ENCODE assay signal across 13 mouse cellular contexts in the genomic region with DNA sequence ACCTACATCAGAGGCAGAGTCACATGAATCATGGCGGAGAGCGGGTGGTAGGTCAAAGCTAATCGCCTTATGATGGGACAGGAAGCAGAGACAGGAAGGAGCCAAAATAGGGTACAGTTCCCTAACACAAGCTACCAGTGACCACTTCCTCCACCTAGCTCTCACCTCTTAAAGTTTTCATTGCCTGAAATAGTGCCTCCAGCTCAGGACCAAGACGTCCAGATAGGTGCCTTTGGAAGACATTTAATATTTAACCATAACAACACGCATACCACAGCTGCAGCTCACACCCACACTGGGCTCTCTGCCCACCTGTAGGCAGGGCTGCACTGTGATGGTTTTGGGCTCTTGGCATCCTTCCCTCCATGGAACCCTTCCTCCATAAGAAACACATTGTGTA. TPM values are rescaled to one million over a fixed set of nuclear protein-coding genes. Genes with fewer than 3 reads are reported as not detected.
DNase-seq lines count a peak whose midpoint lies in the region; ATAC-seq and TF ChIP-seq lines count a peak whose summit lies in the region.
"Had no signal": no experiment of that assay in that cellular context is flagged by ENCODE, and none has a peak within 500 bp of the region (broad histone marks: within the 10 kb centered on the region; RNA-seq: fewer than 3 reads in every experiment).

No protein-coding gene starts in this region.

- H3K9me3 ChIP-seq in kidney, embryonic 16.5 days (ENCODE audit: low read length) = no peaks in the 10 kb centered on the region
- H3K9me3 ChIP-seq: heart, embryonic 13.5 days; hindbrain, embryonic 15.5 days; limb, embryonic 12.5 days had no signal

- H3K27me3 ChIP-seq in kidney, embryonic 16.5 days (ENCODE audit: insufficient read depth, low read length) = no peaks in the 10 kb centered on the region
- no peaks in the 10 kb centered on the region for H3K27me3 ChIP-seq in heart, adult 2 months (ENCODE audit: control insufficient read depth, insufficient read depth, low read length)
- H3K27me3 ChIP-seq: heart, embryonic 13.5 days; hindbrain, embryonic 15.5 days; limb, embryonic 12.5 days had no signal

- H3K4me2 ChIP-seq in kidney, embryonic 16.5 days (replicated peaks; ENCODE audit: low read depth, low read length) = no peak overlapping the region
- H3K4me2 ChIP-seq: heart, embryonic 13.5 days; hindbrain, embryonic 15.5 days; limb, embryonic 12.5 days had no signal

- 65% methylated on average over 5 of the region's 5 CpGs for WGBS in kidney, embryonic 16.5 days
- WGBS in large intestine, adult 2 months = 18% methylated on average over 5 of the region's 5 CpGs
- 41% methylated on average over 5 of the region's 5 CpGs for WGBS in heart, adult 2 months

- no peaks in the 10 kb centered on the region for H3K4me1 ChIP-seq in kidney, embryonic 16.5 days (ENCODE audit: insufficient read depth, low read length)
- H3K4me1 ChIP-seq in heart, adult 2 months (ENCODE audit: control insufficient read depth, insufficient read depth, low read length) = no peaks in the 10 kb centered on the region
- H3K4me1 ChIP-seq: heart, embryonic 13.5 days; hindbrain, embryonic 15.5 days; limb, embryonic 12.5 days had no signal

- TF ChIP-seq EP300 in heart, adult 2 months (IDR thresholded peaks at IDR 0.05; ENCODE audit: insufficient read depth, low read depth, low read length) = no peak

- no peak overlapping the region for H3K27ac ChIP-seq in kidney, embryonic 16.5 days (ENCODE audit: low read length)
- no peak overlapping the region for H3K27ac ChIP-seq in heart, adult 2 months
- H3K27ac ChIP-seq: heart, embryonic 13.5 days; hindbrain, embryonic 15.5 days; limb, embryonic 12.5 days had no signal

- H3K79me2 ChIP-seq in heart, adult 2 months (replicated peaks; ENCODE audit: control insufficient read depth, insufficient read depth, low read length) = no peaks in the 10 kb centered on the region

- intact Hi-C loops in heart, adult 2 months (cut with DNase I) = no loop called here

- no peaks in the 10 kb centered on the region for H3K36me3 ChIP-seq in kidney, embryonic 16.5 days (ENCODE audit: insufficient read depth, low read length)
- no peaks in the 10 kb centered on the region for H3K36me3 ChIP-seq in heart, adult 2 months (ENCODE audit: control insufficient read depth, insufficient read depth, low read length)
- H3K36me3 ChIP-seq: heart, embryonic 13.5 days; hindbrain, embryonic 15.5 days; limb, embryonic 12.5 days had no signal

- no peak for ATAC-seq in kidney, embryonic 16.5 days (ENCODE audit: low FRiP score, low TSS enrichment)
- peak; percentile 67 for ATAC-seq in common myeloid progenitor, adult 5-6 weeks (replicated peaks; ENCODE audit: low read depth, poor library complexity, severe bottlenecking)

- no peak overlapping the region for H3K9ac ChIP-seq in kidney, embryonic 16.5 days (replicated peaks; ENCODE audit: low read length)
- no peak overlapping the region for H3K9ac ChIP-seq in heart, adult 2 months (ENCODE audit: low read depth, low read length)
- H3K9ac ChIP-seq: heart, embryonic 13.5 days; hindbrain, embryonic 15.5 days; limb, embryonic 12.5 days had no signal

- no peak overlapping the region for H3K4me3 ChIP-seq in kidney, embryonic 16.5 days (ENCODE audit: low read length)
- no peak overlapping the region for H3K4me3 ChIP-seq in heart, adult 2 months
- H3K4me3 ChIP-seq: heart, embryonic 13.5 days; hindbrain, embryonic 15.5 days; limb, embryonic 12.5 days; myocyte had no signal

- peak; percentile 73 for DNase-seq in kidney, adult 18-20 months
- DNase-seq in 416B (ENCODE audit: low read depth) = peak; percentile 76
- DNase-seq in large intestine, adult 2 months (ENCODE audit: low read depth, low spot score) = peak; percentile 74
- DNase-seq in heart, adult 2 months = no peak
- no peak for DNase-seq in retina, postnatal 1 day
- no peak for DNase-seq in urinary bladder, postnatal 4 days (ENCODE audit: low spot score in 2 of 2)
- DNase-seq: adrenal gland, postnatal 10 days had no signal

- no peak for TF ChIP-seq POLR2A in heart, adult 2 months (IDR thresholded peaks at IDR 0.05; ENCODE audit: insufficient read depth, low read depth, low read length)

- no peak for TF ChIP-seq CTCF in heart, adult 2 months (IDR thresholded peaks at IDR 0.05)

RNA-seq across cellular contexts. Expression of gene Rnf130, which starts 27.8 kb away (rescaled TPM):
- 33.8 and 50.6 TPM in 2 replicates for polyA plus RNA-seq in kidney, embryonic 16.5 days (2015; fragmentation: Nextera tagmentation; extraction: Ambion mirVana)
- total RNA-seq in common myeloid progenitor, adult 5-6 weeks (2017) = 226 and 240 TPM in 2 replicates
- polyA plus RNA-seq in large intestine, adult 2 months (2012; rRNA removed) = 13.0 and 14.9 TPM in 2 replicates
- 10 to 100 TPM; 49.5 to 53.2 TPM for total RNA-seq in heart, adult 2 months (2021)
- 26.6 and 31.8 TPM in 2 replicates for polyA plus RNA-seq in heart, adult 2 months (2012; rRNA removed)
- polyA plus RNA-seq: myocyte had no signal

Comparison
In these comparisons a context has a peak if more than half of its experiments do, and no peak if none do; other contexts are left out.
1. DNase-seq: peak in kidney, adult 18-20 months (single experiment), 416B (single experiment) and large intestine, adult 2 months (single experiment); none in heart, adult 2 months (0 of 2), retina, postnatal 1 day (single experiment) and urinary bladder, postnatal 4 days (0 of 2).